Mouse (Mus musculus) midbrain, embryonic 14.5 days (tissue): Measurements from ENCODE around the gene Fate1. TPM values are rescaled to one million over a fixed set of nuclear protein-coding genes. Genes with fewer than 3 reads are reported as not detected.

Experiments
- ATAC-seq: fragments of 200-750 bp; cut with Nextera tagmentation; 2 replicates; pipeline ENCODE4 v1.8.0; 2017; ENCODE audit warnings: moderate number of reproducible peaks, moderate library complexity; ENCODE audit not compliant: low FRiP score, low TSS enrichment
- DNase-seq: peaks from one replicate; pipeline ENCODE4 v3.0.0-alpha.2; 2015
- H3K27ac ChIP-seq: fragments of 300-500 bp; sonication (generic); replicated peaks from 2 replicates; pipeline ENCODE4 v1.5.1; 2014; ENCODE audit warnings: mild to moderate bottlenecking, low read depth, low read length, moderate library complexity
- H3K27me3 ChIP-seq: fragments of 300-500 bp; sonication (generic); 2 replicates; pipeline ENCODE4 v1.6.1; 2014; ENCODE audit warnings: low read length, control low read depth, mixed read lengths; ENCODE audit not compliant: control insufficient read depth, insufficient read depth
- H3K36me3 ChIP-seq: fragments of 300-500 bp; sonication (generic); 2 replicates; pipeline ENCODE4 v1.6.1; 2014; ENCODE audit warnings: low read length, control low read depth; ENCODE audit not compliant: control insufficient read depth, insufficient read depth
- H3K4me1 ChIP-seq: fragments of 300-500 bp; sonication (generic); 2 replicates; pipeline ENCODE4 v1.6.1; 2014; ENCODE audit warnings: mild to moderate bottlenecking, antibody characterized with exemption, low read length, control low read depth; ENCODE audit not compliant: control insufficient read depth, insufficient read depth
- H3K4me2 ChIP-seq: fragments of 300-500 bp; sonication (generic); 2 replicates; pipeline ENCODE4 v1.6.1; 2014; ENCODE audit warnings: mild to moderate bottlenecking, low read length, moderate library complexity
- H3K4me3 ChIP-seq: fragments of 300-500 bp; sonication (generic); replicated peaks from 2 replicates; pipeline ENCODE4 v1.5.1; 2014; ENCODE audit warnings: low read depth, low read length
- H3K9ac ChIP-seq: fragments of 300-500 bp; sonication (generic); replicated peaks from 2 replicates; pipeline ENCODE4 v1.6.1; 2014; ENCODE audit warnings: mild to moderate bottlenecking, low read length, moderate library complexity
- H3K9me3 ChIP-seq: fragments of 300-500 bp; sonication (generic); 2 replicates; pipeline ENCODE4 v1.6.1; 2016; ENCODE audit warnings: low read length, control low read depth, mixed read lengths; ENCODE audit not compliant: control insufficient read depth
- WGBS: fragments of 180-500 bp; shearing (Covaris S2); extraction: QIAGEN DNeasy Blood & Tissue Kit; methylation state at CpG from one replicate; pipeline ENCODE4 v1.1.7; 2014; 5-methylcytosine and 5-hydroxymethylcytosine counted together
- polyA plus RNA-seq: library from polyadenylated mRNA; unstranded; fragments of >200 nt; fragmentation: Nextera tagmentation; extraction: Ambion mirVana; gene quantifications from 2 replicates; pipeline ENCODE4 v1.2.1, GENCODE M21; 2014

Gene Fate1
- polyA plus RNA-seq, 1 experiment from 2014 or later: not detected

DNA sequence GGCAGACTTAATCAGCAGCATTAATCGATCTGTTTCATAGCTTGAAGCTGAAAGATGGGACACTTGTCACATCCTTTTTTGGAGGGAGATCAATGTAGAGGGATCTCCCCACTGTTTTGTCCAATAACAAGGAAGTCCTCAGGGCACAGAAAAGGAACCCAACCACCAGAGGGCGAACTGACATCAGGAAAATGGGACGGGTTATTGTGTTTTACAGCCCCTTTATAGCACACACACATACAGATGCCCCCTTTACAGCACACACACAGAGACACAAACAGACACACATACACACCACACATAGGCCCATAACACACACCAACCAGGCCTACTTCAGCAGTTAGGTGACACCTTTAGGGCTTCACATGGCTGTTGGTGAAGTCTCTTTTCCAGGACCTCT is 40.0 kb downstream of the Fate1 start:
- H3K36me3 ChIP-seq: no peaks in the 10 kb centered on the region
- no peaks in the 10 kb centered on the region for H3K27me3 ChIP-seq
- no peaks in the 10 kb centered on the region for H3K4me1 ChIP-seq
- H3K9ac ChIP-seq: no peak overlapping the region
- DNase-seq (peak; percentile 37), ATAC-seq (no peak)
- H3K9me3 ChIP-seq: no peaks in the 10 kb centered on the region
- H3K4me3 ChIP-seq: no peak overlapping the region
- H3K4me2 ChIP-seq: no peak overlapping the region
- 26% methylated on average over 3 of the region's 3 CpGs for WGBS
- no peak overlapping the region for H3K27ac ChIP-seq

DNA sequence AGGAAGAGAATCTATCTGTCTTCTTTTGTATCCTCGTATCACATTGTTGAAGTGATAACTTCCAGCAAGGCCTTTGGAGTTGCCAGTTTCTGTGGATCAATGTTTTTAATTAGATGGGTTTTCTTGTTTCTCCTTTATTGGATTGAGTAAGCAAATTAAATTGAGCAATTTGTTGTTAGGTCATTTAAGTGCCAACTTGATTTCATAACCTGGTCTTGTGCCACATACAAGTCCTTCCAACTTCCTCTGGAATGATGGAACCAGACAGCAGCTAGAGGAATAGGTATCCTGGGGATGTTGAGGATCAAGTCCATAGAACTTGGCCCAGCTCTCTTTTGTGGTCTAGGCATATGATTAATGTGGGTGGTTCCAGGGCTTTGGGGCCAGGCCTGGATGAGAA is 49.5 kb downstream of the Fate1 start:
- H3K9me3 ChIP-seq: no peaks in the 10 kb centered on the region
- H3K27me3 ChIP-seq: no peaks in the 10 kb centered on the region
- DNase-seq: no peak
- H3K27ac ChIP-seq: no peak overlapping the region
- no peaks in the 10 kb centered on the region for H3K4me1 ChIP-seq
- H3K4me3 ChIP-seq: no peak overlapping the region
- ATAC-seq: no peak
- no peak overlapping the region for H3K9ac ChIP-seq
- 81% methylated on average over 1 of the region's 1 CpGs for WGBS
- H3K4me2 ChIP-seq: no peak overlapping the region
- no peaks in the 10 kb centered on the region for H3K36me3 ChIP-seq

DNA sequence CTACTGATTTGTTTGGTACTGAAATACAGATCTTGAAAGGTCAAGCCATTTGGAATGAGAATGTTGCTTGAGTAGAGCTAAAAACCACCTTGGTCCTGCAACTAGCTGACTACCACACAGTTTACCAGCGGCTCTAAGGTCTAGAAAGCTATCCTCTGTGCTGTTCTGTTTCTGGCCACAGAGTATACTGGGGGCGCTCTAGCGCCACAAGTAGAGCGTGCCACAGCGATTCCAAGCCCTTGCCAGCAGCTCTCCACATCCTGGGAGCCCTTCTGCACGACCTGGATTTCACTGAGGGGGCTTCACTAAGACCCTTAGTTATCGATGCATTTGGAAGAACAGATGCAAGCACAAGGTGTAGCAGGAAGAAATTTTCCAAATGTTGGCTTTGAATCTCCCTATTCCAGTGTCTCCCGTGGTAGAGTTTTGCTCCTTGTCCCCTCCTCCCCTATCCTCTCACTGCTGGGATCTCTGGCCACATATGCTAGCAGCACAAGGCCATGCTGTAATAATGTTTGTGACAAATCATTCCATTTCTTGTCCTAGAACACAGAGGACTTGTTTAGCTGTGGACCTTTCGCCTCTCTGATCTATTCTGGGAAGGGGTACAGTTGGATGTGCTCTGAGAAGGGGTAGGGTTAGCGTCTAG is 50.1 kb downstream of the Fate1 start:
- H3K4me2 ChIP-seq: no peak overlapping the region
- H3K36me3 ChIP-seq: no peaks in the 10 kb centered on the region
- ATAC-seq (no peak), DNase-seq (peak; percentile 72)
- H3K9me3 ChIP-seq: no peaks in the 10 kb centered on the region
- H3K27me3 ChIP-seq: no peaks in the 10 kb centered on the region
- no peak overlapping the region for H3K27ac ChIP-seq
- no peak overlapping the region for H3K4me3 ChIP-seq
- 42% methylated on average over 10 of the region's 10 CpGs for WGBS
- no peak overlapping the region for H3K9ac ChIP-seq
- H3K4me1 ChIP-seq: no peaks in the 10 kb centered on the region

DNA sequence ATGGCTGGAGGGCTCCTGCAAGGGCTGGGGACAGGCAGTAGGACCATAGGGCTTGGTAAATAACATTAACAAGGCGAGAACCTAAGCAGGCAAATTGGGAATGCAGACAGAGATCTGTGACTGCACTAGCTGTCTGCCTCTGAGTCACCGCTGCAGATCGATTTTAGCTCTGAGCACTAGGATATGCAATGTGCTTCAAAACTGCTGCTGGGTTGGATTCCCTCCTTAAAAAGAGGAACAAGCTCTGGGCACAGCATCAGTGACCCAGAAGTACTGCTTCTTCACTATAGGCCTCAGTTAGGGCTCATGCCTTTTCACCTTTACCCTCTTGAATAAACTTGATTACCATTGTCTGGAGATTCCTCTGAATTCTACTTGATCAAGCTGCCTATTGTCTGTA is 50.8 kb downstream of the Fate1 start:
- Histone ChIP-seq H3K4me1 (no peaks in the 10 kb centered on the region), H3K4me3 (no peak overlapping the region), H3K9ac (no peak overlapping the region), H3K4me2 (no peak overlapping the region), H3K9me3 (no peaks in the 10 kb centered on the region), H3K27ac (no peak overlapping the region), H3K27me3 (no peaks in the 10 kb centered on the region), H3K36me3 (no peaks in the 10 kb centered on the region)
- no peak for ATAC-seq
- 74% methylated on average over 3 of the region's 3 CpGs for WGBS
- DNase-seq: no peak

Other genes starting within 250 kb of the Fate1 start
- 54.6 and 59.6 TPM in 2 replicates for gene Vma21, start 157.1 kb upstream of the Fate1 start, polyA plus RNA-seq
- 0.35 and 0.50 TPM in 2 replicates for gene Gm1141, start 52.0 kb upstream of the Fate1 start, polyA plus RNA-seq
- 9.5 and 13.1 TPM in 2 replicates for gene Prrg3, start 10.4 kb upstream of the Fate1 start, polyA plus RNA-seq
- gene Cnga2, start 18.9 kb downstream of the Fate1 start, polyA plus RNA-seq: 0.07 and 0.09 TPM in 2 replicates
- not detected in 2 replicates for gene Magea4, start 249.0 kb downstream of the Fate1 start, polyA plus RNA-seq